Mouse (Mus musculus): ENCODE results near the gene Dguok.
A peak's percentile ranks its signal among the peaks of the same experiment; 100 is the strongest.

Dguok gene

GRCm38 (mm10) chr6:83506258-83507167 is at the start of gene Dguok:
TSS of gene Dguok (minus strand) at chr6:83506969.
- DNase-seq (ENCODE audit: low read depth, low spot score) = peak; percentile 93

- no peak for DNase-seq (ENCODE audit: low read depth, low spot score)
Observed at GRCm38 (mm10) chr6:83555972-83556371, 49.2 kb upstream of the Dguok start.

- DNase-seq (ENCODE audit: low read depth, low spot score) = no peak
Observed at GRCm38 (mm10) chr6:83548346-83548745, 41.6 kb upstream of the Dguok start.

GRCm38 (mm10) chr6:83545778-83546177 is 39.0 kb upstream of the Dguok start:
- DNase-seq (ENCODE audit: low read depth, low spot score) = no peak

GRCm38 (mm10) chr6:83541756-83542456 is 35.1 kb upstream of the Dguok start:
- no peak for DNase-seq (ENCODE audit: low read depth, low spot score)

GRCm38 (mm10) chr6:83540017-83540416 is 33.2 kb upstream of the Dguok start:
- DNase-seq (ENCODE audit: low read depth, low spot score) = no peak

GRCm38 (mm10) chr6:83536795-83537059 is 30.0 kb upstream of the Dguok start:
- DNase-seq (ENCODE audit: low read depth, low spot score) = no peak

GRCm38 (mm10) chr6:83536028-83536794 is 29.4 kb upstream of the Dguok start, which contains the start of gene Actg2:
TSS of gene Actg2 (minus strand) at chr6:83536265.
- DNase-seq (ENCODE audit: low read depth, low spot score) = no peak

- no peak for DNase-seq (ENCODE audit: low read depth, low spot score)
Observed at GRCm38 (mm10) chr6:83532608-83533007, 25.8 kb upstream of the Dguok start.

GRCm38 (mm10) chr6:83523194-83523593 is 16.4 kb upstream of the Dguok start:
- DNase-seq (ENCODE audit: low read depth, low spot score) = no peak

- DNase-seq (ENCODE audit: low read depth, low spot score) = no peak
Observed at GRCm38 (mm10) chr6:83521784-83522183, 15.0 kb upstream of the Dguok start.

GRCm38 (mm10) chr6:83518637-83519036 is 11.9 kb upstream of the Dguok start:
- DNase-seq (ENCODE audit: low read depth, low spot score) = no peak

GRCm38 (mm10) chr6:83515172-83515571 is 8.4 kb upstream of the Dguok start:
- no peak for DNase-seq (ENCODE audit: low read depth, low spot score)

- DNase-seq (ENCODE audit: low read depth, low spot score) = peak; percentile 40
Observed at GRCm38 (mm10) chr6:83512495-83512894, 5.7 kb upstream of the Dguok start.

GRCm38 (mm10) chr6:83510210-83510609 is 3.4 kb upstream of the Dguok start:
- DNase-seq (ENCODE audit: low read depth, low spot score) = no peak

GRCm38 (mm10) chr6:83509442-83509841 is 2.7 kb upstream of the Dguok start:
- no peak for DNase-seq (ENCODE audit: low read depth, low spot score)

GRCm38 (mm10) chr6:83507168-83507546 is 388 bp upstream of the Dguok start:
- no peak for DNase-seq (ENCODE audit: low read depth, low spot score)

- DNase-seq (ENCODE audit: low read depth, low spot score) = no peak
Observed at GRCm38 (mm10) chr6:83505554-83505953, 1.2 kb downstream of the Dguok start.

- no peak for DNase-seq (ENCODE audit: low read depth, low spot score)
Observed at GRCm38 (mm10) chr6:83503361-83503760, 3.4 kb downstream of the Dguok start.

GRCm38 (mm10) chr6:83502656-83503055 is 4.1 kb downstream of the Dguok start:
- no peak for DNase-seq (ENCODE audit: low read depth, low spot score)

- no peak for DNase-seq (ENCODE audit: low read depth, low spot score)
Observed at GRCm38 (mm10) chr6:83501524-83502310, 5.1 kb downstream of the Dguok start.

Data from retina, postnatal 7 days (tissue).